Mouse (Mus musculus): ENCODE results near the gene Vps51. TPM values are rescaled to one million over a fixed set of nuclear protein-coding genes. Genes with fewer than 3 reads are reported as not detected.

Vps51 gene
- total RNA-seq, 2 experiments from 2014 or later = 85.3 to 88.8 TPM

GRCm38 (mm10) chr19:6079983-6080480 is 3.0 kb upstream of the Vps51 start, which contains the start of gene Tmem262:
Gene Tmem262, plus strand, starts transcription at chr19:6080033.
- DNase-seq = no peak

- DNase-seq = no peak
Measured at GRCm38 (mm10) chr19:6073889-6074288, 3.1 kb downstream of the Vps51 start.

- no peak for DNase-seq
Measured at GRCm38 (mm10) chr19:6071261-6071660, 5.8 kb downstream of the Vps51 start.

- DNase-seq = no peak
Measured at GRCm38 (mm10) chr19:6070571-6071250, 6.3 kb downstream of the Vps51 start.

- no peak for DNase-seq
Measured at GRCm38 (mm10) chr19:6069851-6070250, 7.2 kb downstream of the Vps51 start.

GRCm38 (mm10) chr19:6068951-6069350 is 8.1 kb downstream of the Vps51 start:
- DNase-seq = no peak

- DNase-seq = peak; percentile 86 to 87
Measured at GRCm38 (mm10) chr19:6067724-6068415, 9.2 kb downstream of the Vps51 start, which contains the start of gene Tm7sf2. Gene Tm7sf2, minus strand, starts transcription at chr19:6068373.

- peak; percentile 75 to 81 for DNase-seq
Measured at GRCm38 (mm10) chr19:6067011-6067723, 9.9 kb downstream of the Vps51 start.

GRCm38 (mm10) chr19:6066571-6066970 is 10.5 kb downstream of the Vps51 start:
- peak in 1 of 2 experiments; percentile 21 for DNase-seq

- DNase-seq = no peak
Measured at GRCm38 (mm10) chr19:6063081-6063480, 13.9 kb downstream of the Vps51 start.

- no peak for DNase-seq
Measured at GRCm38 (mm10) chr19:6062418-6062817, 14.6 kb downstream of the Vps51 start.

- DNase-seq = peak; percentile 45
Measured at GRCm38 (mm10) chr19:6061641-6062302, 15.3 kb downstream of the Vps51 start.

GRCm38 (mm10) chr19:6061021-6061533 is 16.0 kb downstream of the Vps51 start, which contains the start of gene Znhit2:
Gene Znhit2, plus strand, starts transcription at chr19:6061192.
- peak; percentile 93 to 94 for DNase-seq

- no peak for DNase-seq
Measured at GRCm38 (mm10) chr19:6058966-6059365, 18.1 kb downstream of the Vps51 start.

- no peak for DNase-seq
Measured at GRCm38 (mm10) chr19:6058513-6058912, 18.5 kb downstream of the Vps51 start.

- peak; percentile 98 to 99 for DNase-seq
Measured at GRCm38 (mm10) chr19:6057313-6058096, 19.5 kb downstream of the Vps51 start, which contains the start of the genes Mrpl49 and Fau. Gene Mrpl49, minus strand, starts transcription at chr19:6057785. Gene Fau, plus strand, starts transcription at chr19:6057844.

- no peak for DNase-seq
Measured at GRCm38 (mm10) chr19:6056696-6057095, 20.3 kb downstream of the Vps51 start.

- DNase-seq = no peak
Measured at GRCm38 (mm10) chr19:6054296-6054695, 22.7 kb downstream of the Vps51 start.

- DNase-seq = no peak
Measured at GRCm38 (mm10) chr19:6052516-6052915, 24.5 kb downstream of the Vps51 start.

GRCm38 (mm10) chr19:6048681-6049410 is 28.2 kb downstream of the Vps51 start:
- no peak for DNase-seq

- DNase-seq = no peak
Measured at GRCm38 (mm10) chr19:6047899-6048166, 29.2 kb downstream of the Vps51 start.
